ENCODE assay signal across 12 mouse cellular contexts in genomic region chr9:103652127-103652882, GRCm38 (mm10).
DNase-seq lines count a peak whose midpoint lies in the region; ATAC-seq and TF ChIP-seq lines count a peak whose summit lies in the region.
"Had no signal": no experiment of that assay in that cellular context is flagged by ENCODE, and none has a peak within 500 bp of the region (broad histone marks: within the 10 kb centered on the region; RNA-seq: fewer than 3 reads in every experiment).

No protein-coding gene starts in this region.

- H3K27me3 ChIP-seq in hindbrain, embryonic 13.5 days: no peaks in the 10 kb centered on the region
- H3K27me3 ChIP-seq in hindbrain, embryonic 11.5 days (ENCODE audit: control insufficient read depth, insufficient read depth, low read length): no peaks in the 10 kb centered on the region
- H3K27me3 ChIP-seq in hindbrain, postnatal 0 days (ENCODE audit: insufficient read depth, low read length): no peaks in the 10 kb centered on the region
- H3K27me3 ChIP-seq: midbrain, embryonic 12.5 days had no signal

- H3K9me3 ChIP-seq in hindbrain, embryonic 13.5 days: no peaks in the 10 kb centered on the region
- no peaks in the 10 kb centered on the region for H3K9me3 ChIP-seq in hindbrain, embryonic 11.5 days (ENCODE audit: control insufficient read depth, low read length)
- no peaks in the 10 kb centered on the region for H3K9me3 ChIP-seq in hindbrain, postnatal 0 days (ENCODE audit: low read length)
- H3K9me3 ChIP-seq: midbrain, embryonic 12.5 days had no signal

- ATAC-seq in hindbrain, embryonic 13.5 days (ENCODE audit: low FRiP score): no peak; the same call in 1 of the 2 replicates
- no peak for ATAC-seq in hindbrain, embryonic 11.5 days (ENCODE audit: low FRiP score)
- peak; percentile 53; the same call in 1 of the 2 replicates for ATAC-seq in hindbrain, postnatal 0 days

- TF ChIP-seq CTCF in hindbrain, postnatal 0 days (IDR thresholded peaks at IDR 0.05; ENCODE audit: low read depth): no peak

- H3K27ac ChIP-seq in hindbrain, embryonic 13.5 days: peak overlapping the region; percentile 18; the same call in 1 of the 2 replicates
- no peak overlapping the region for H3K27ac ChIP-seq in hindbrain, embryonic 11.5 days (ENCODE audit: low read depth, low read length)
- H3K27ac ChIP-seq in hindbrain, postnatal 0 days: no peak overlapping the region
- H3K27ac ChIP-seq: midbrain, embryonic 12.5 days had no signal

- 56% methylated on average over 8 of the region's 8 CpGs for WGBS in hindbrain, embryonic 13.5 days
- 68% methylated on average over 8 of the region's 8 CpGs for WGBS in hindbrain, embryonic 11.5 days
- WGBS in hindbrain, postnatal 0 days: 60% methylated on average over 8 of the region's 8 CpGs

- H3K36me3 ChIP-seq in hindbrain, embryonic 13.5 days: no peaks in the 10 kb centered on the region
- H3K36me3 ChIP-seq in hindbrain, embryonic 11.5 days (ENCODE audit: control insufficient read depth, insufficient read depth, low read length): no peaks in the 10 kb centered on the region
- no peaks in the 10 kb centered on the region for H3K36me3 ChIP-seq in hindbrain, postnatal 0 days (ENCODE audit: insufficient read depth, low read length)
- H3K36me3 ChIP-seq: midbrain, embryonic 12.5 days had no signal

- H3K4me3 ChIP-seq in hindbrain, embryonic 13.5 days: no peak overlapping the region
- no peak overlapping the region for H3K4me3 ChIP-seq in hindbrain, embryonic 11.5 days (ENCODE audit: low read depth, low read length)
- no peak overlapping the region for H3K4me3 ChIP-seq in hindbrain, postnatal 0 days (ENCODE audit: low read length)
- H3K4me3 ChIP-seq: midbrain, embryonic 12.5 days had no signal

- peaks cover 60% of the 10 kb centered on the region for H3K4me1 ChIP-seq in hindbrain, embryonic 13.5 days (replicated peaks)
- peaks cover 8% of the 10 kb centered on the region; the same call in 1 of the 2 replicates for H3K4me1 ChIP-seq in hindbrain, embryonic 11.5 days (replicated peaks; ENCODE audit: control insufficient read depth, insufficient read depth, low read length)
- H3K4me1 ChIP-seq in hindbrain, postnatal 0 days (ENCODE audit: insufficient read depth, low read length): peaks cover 12% of the 10 kb centered on the region

- H3K4me2 ChIP-seq in hindbrain, embryonic 13.5 days: no peak overlapping the region
- no peak overlapping the region for H3K4me2 ChIP-seq in hindbrain, embryonic 11.5 days (replicated peaks; ENCODE audit: low read depth, low read length)
- H3K4me2 ChIP-seq in hindbrain, postnatal 0 days (ENCODE audit: low read depth, low read length): no peak overlapping the region
- H3K4me2 ChIP-seq: midbrain, embryonic 12.5 days had no signal

- no peak overlapping the region for H3K9ac ChIP-seq in hindbrain, embryonic 13.5 days
- no peak overlapping the region for H3K9ac ChIP-seq in hindbrain, embryonic 11.5 days (ENCODE audit: low read depth, low read length)
- H3K9ac ChIP-seq in hindbrain, postnatal 0 days (replicated peaks; ENCODE audit: low read length): no peak overlapping the region
- H3K9ac ChIP-seq: midbrain, embryonic 12.5 days had no signal

- DNase-seq in hindbrain, embryonic 11.5 days (ENCODE audit: low spot score): no peak
- DNase-seq in right cerebral cortex, postnatal 25 days: peak; percentile 34
- no peak for DNase-seq in right cerebral cortex, postnatal 10 days (ENCODE audit: low spot score in 2 of 2)
- peak; percentile 21 for DNase-seq in hindbrain, postnatal 0 days (ENCODE audit: low spot score)
- no peak for DNase-seq in ovary, adult 18-20 months (ENCODE audit: low spot score)
- no peak for DNase-seq in lung, postnatal 4 days
- DNase-seq: gastrocnemius, postnatal 36 days; heart, postnatal 36 days; kidney, adult 8-10 months; thymus, postnatal 14 days had no signal

Comparison
In these comparisons a context has a peak if more than half of its experiments do, and no peak if none do; other contexts are left out.
1. DNase-seq: peak in right cerebral cortex, postnatal 25 days (single experiment) and hindbrain, postnatal 0 days (single experiment); none in hindbrain, embryonic 11.5 days (single experiment), right cerebral cortex, postnatal 10 days (0 of 2), ovary, adult 18-20 months (single experiment) and lung, postnatal 4 days (0 of 2).